Mouse (Mus musculus): ENCODE measurements around the gene Cebpb. TPM values are rescaled to one million over a fixed set of nuclear protein-coding genes. Genes with fewer than 3 reads are reported as not detected.
A peak's percentile ranks its signal among the peaks of the same experiment; 100 is the strongest.

The Cebpb gene
- polyA plus RNA-seq, 1 experiment from 2014 or later: 0.30 TPM

GRCm38 (mm10) chr2:167700018-167700417 is 11.3 kb downstream of the Cebpb start:
- no peak overlapping the region for H3K27ac ChIP-seq (replicated peaks)
- DNase-seq (ENCODE audit: low spot score): no peak
- H3K4me1 ChIP-seq: peaks cover 6% of the 10 kb centered on the region; the same call in 1 of the 2 replicates
- peaks cover 5% of the 10 kb centered on the region for H3K9me3 ChIP-seq (replicated peaks)
- H3K36me3 ChIP-seq: no peaks in the 10 kb centered on the region
- no peaks in the 10 kb centered on the region; the same call in 1 of the 2 replicates for H3K27me3 ChIP-seq (ENCODE audit: low read depth, poor library complexity, severe bottlenecking)
- H3K4me3 ChIP-seq: no peak overlapping the region
- 84% methylated on average over 5 of the region's 5 CpGs for WGBS

DNA sequence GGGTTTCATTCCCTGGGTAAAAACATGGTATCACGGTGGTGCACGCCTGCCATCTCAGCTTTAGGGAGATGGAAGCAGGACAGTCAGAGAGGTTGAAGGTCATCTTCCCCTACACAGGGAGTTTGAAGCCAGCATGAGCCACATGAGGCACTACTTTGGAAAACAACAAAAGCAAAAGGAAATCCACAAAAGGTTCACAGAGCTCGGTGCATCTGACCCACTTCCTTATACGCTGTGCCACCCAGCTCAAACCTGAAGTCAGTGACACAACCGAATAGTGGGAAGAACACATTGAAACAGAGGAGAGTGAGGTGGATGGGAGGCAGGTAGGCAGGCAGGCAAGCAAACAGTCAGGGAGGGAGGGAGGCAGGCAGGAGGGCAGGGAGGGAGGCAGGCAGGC is 12.8 kb downstream of the Cebpb start:
- Histone ChIP-seq H3K4me3 (no peak overlapping the region), H3K27me3 (ENCODE audit: low read depth, poor library complexity, severe bottlenecking) (peaks cover under 1% of the 10 kb centered on the region; the same call in 1 of the 2 replicates), H3K36me3 (no peaks in the 10 kb centered on the region), H3K4me1 (peaks cover 6% of the 10 kb centered on the region; the same call in 1 of the 2 replicates), H3K9me3 (replicated peaks) (no peaks in the 10 kb centered on the region), H3K27ac (replicated peaks) (no peak overlapping the region; the same call in 1 of the 2 replicates)
- 72% methylated on average over 5 of the region's 5 CpGs for WGBS
- DNase-seq (ENCODE audit: low spot score): no peak

DNA sequence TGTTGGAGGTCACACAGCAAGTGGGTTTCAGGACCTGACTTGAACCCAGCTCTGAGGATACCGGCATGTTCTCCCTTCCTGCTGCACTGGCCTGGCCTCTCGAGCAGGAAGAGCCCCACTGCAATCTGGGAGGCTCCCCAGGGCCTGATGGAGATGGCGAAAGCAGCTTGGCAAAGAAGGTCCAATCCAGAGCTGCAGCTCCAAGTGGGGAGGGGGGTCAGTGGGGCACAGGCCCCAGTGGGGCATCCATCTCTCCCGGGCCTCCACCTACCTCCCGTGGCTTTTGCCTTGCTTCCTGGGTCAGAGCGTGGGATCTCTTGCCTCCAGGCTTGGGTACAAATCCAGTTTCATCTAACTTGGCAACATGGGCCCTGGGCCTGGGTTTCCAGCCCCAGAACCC is 13.4 kb downstream of the Cebpb start:
- Histone ChIP-seq H3K36me3 (no peaks in the 10 kb centered on the region), H3K9me3 (replicated peaks) (no peaks in the 10 kb centered on the region), H3K4me1 (peaks cover 6% of the 10 kb centered on the region; the same call in 1 of the 2 replicates), H3K4me3 (no peak overlapping the region), H3K27ac (replicated peaks) (no peak overlapping the region), H3K27me3 (ENCODE audit: low read depth, poor library complexity, severe bottlenecking) (peaks cover 3% of the 10 kb centered on the region; the same call in 1 of the 2 replicates)
- no peak for DNase-seq (ENCODE audit: low spot score)
- 84% methylated on average over 6 of the region's 6 CpGs for WGBS

GRCm38 (mm10) chr2:167704409-167704808 is 15.7 kb downstream of the Cebpb start:
- H3K4me1 ChIP-seq: peaks cover 11% of the 10 kb centered on the region
- WGBS: 92% methylated on average over 4 of the region's 4 CpGs
- DNase-seq (ENCODE audit: low spot score): no peak
- no peak overlapping the region for H3K4me3 ChIP-seq
- peaks cover 3% of the 10 kb centered on the region; the same call in 1 of the 2 replicates for H3K27me3 ChIP-seq (ENCODE audit: low read depth, poor library complexity, severe bottlenecking)
- no peak overlapping the region for H3K27ac ChIP-seq (replicated peaks)
- H3K36me3 ChIP-seq: no peaks in the 10 kb centered on the region
- no peaks in the 10 kb centered on the region for H3K9me3 ChIP-seq (replicated peaks)

DNA sequence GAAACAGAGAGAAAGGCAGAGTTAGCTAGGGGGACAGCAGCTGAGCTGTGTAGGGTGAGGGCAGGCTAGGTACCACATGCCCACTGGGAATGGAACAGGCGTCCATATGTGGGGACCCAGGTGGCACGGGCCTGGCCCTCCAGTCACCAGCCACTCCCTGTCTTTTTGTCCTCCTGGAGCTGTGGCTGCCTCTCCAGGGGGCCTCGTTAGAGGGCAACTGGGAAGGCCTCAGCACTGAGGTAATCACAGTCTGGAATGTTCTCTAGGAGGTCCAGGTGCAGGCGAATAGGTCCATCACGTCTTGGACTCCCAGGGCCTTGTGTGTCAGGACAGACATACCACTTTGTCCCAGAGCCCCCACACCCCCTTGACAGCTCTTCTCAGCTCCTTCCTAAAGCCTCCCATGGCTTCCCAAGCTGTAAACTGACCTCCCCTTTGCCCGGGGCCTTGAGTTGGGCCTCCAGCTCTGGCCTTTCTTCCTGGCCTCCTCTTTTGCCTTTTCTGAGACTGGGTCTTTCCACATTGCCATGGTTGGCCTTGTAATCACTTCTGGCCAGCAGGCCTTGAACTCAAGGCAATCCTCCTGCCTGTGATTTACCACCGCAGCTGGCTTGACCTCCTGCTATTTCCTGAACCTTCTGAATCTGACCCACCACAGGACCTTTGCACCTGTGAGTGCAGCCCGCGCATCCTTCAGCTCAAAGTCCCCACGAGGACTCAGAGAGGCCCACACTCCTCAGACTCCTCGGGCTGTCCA is 17.6 kb downstream of the Cebpb start:
- DNase-seq (ENCODE audit: low spot score): no peak
- Histone ChIP-seq H3K27ac (replicated peaks) (peak overlapping the region; percentile 33; the same call in 1 of the 2 replicates), H3K4me3 (no peak overlapping the region), H3K4me1 (peaks cover 15% of the 10 kb centered on the region), H3K36me3 (no peaks in the 10 kb centered on the region), H3K27me3 (ENCODE audit: low read depth, poor library complexity, severe bottlenecking) (0 out of 2 replicates have a peak, but pooled peaks cover 3% of the 10 kb centered on the region), H3K9me3 (replicated peaks) (no peaks in the 10 kb centered on the region)
- WGBS: 85% methylated on average over 11 of the region's 11 CpGs

DNA sequence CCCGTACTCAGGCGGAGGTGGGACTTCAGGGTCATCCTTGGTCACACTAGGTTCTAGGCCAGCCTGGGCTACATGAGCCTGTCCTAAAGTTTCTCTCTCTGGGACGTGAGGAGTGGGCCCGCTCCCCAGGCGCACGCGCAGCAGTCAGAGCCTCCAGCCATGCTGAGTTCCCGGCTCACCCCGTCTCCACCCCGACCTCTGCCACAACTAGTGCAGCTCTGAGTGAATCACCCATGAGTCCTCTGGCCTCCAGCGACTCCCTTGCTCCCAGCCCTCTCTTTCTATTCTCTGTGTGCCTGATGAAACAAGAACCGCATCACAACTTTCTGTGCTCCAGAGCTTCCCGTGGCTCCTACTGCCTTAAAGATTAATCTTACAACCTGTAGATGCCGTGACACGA is 19.7 kb downstream of the Cebpb start:
- H3K27me3 ChIP-seq (ENCODE audit: low read depth, poor library complexity, severe bottlenecking): 0 out of 2 replicates have a peak, but pooled peaks cover 3% of the 10 kb centered on the region
- H3K4me1 ChIP-seq: peaks cover 8% of the 10 kb centered on the region
- H3K9me3 ChIP-seq (replicated peaks): no peaks in the 10 kb centered on the region
- no peak overlapping the region for H3K4me3 ChIP-seq
- no peak overlapping the region for H3K27ac ChIP-seq (replicated peaks)
- DNase-seq (ENCODE audit: low spot score): no peak
- no peaks in the 10 kb centered on the region for H3K36me3 ChIP-seq
- 68% methylated on average over 15 of the region's 15 CpGs for WGBS

DNA sequence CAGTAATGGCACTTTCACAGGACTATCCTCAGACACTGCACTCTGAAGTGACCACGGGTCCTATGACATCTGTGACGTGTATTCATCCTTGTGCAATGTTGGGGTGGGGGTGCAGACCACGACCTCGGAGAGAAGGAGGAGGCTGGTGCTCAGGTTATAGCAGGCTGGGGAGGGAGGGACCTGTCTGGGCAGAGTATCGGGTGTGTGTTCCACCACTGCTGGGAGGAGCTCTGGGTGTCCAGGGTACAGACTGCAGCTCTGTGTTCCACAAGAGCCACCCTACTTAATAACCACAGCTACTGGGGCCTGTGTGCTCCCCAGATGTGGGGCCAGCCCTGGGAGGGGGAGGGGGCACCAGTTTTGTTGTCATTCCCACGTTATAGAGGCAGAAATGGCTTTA is 21.3 kb downstream of the Cebpb start:
- H3K27ac ChIP-seq (replicated peaks): no peak overlapping the region
- no peaks in the 10 kb centered on the region for H3K36me3 ChIP-seq
- H3K4me1 ChIP-seq: peaks cover 8% of the 10 kb centered on the region
- H3K27me3 ChIP-seq (ENCODE audit: low read depth, poor library complexity, severe bottlenecking): 0 out of 2 replicates have a peak, but pooled peaks cover 3% of the 10 kb centered on the region
- 71% methylated on average over 6 of the region's 6 CpGs for WGBS
- no peaks in the 10 kb centered on the region for H3K9me3 ChIP-seq (replicated peaks)
- no peak for DNase-seq (ENCODE audit: low spot score)
- H3K4me3 ChIP-seq: no peak overlapping the region

- H3K4me3 ChIP-seq: no peak overlapping the region
- 0 out of 2 replicates have a peak, but pooled peaks cover 3% of the 10 kb centered on the region for H3K27me3 ChIP-seq (ENCODE audit: low read depth, poor library complexity, severe bottlenecking)
- no peaks in the 10 kb centered on the region for H3K9me3 ChIP-seq (replicated peaks)
- no peak for DNase-seq (ENCODE audit: low spot score)
- no peaks in the 10 kb centered on the region for H3K36me3 ChIP-seq
- WGBS: 69% methylated on average over 6 of the region's 6 CpGs
- H3K4me1 ChIP-seq: peaks cover 8% of the 10 kb centered on the region
- H3K27ac ChIP-seq (replicated peaks): no peak overlapping the region
Measured at GRCm38 (mm10) chr2:167710574-167710973, 21.9 kb downstream of the Cebpb start.

DNA sequence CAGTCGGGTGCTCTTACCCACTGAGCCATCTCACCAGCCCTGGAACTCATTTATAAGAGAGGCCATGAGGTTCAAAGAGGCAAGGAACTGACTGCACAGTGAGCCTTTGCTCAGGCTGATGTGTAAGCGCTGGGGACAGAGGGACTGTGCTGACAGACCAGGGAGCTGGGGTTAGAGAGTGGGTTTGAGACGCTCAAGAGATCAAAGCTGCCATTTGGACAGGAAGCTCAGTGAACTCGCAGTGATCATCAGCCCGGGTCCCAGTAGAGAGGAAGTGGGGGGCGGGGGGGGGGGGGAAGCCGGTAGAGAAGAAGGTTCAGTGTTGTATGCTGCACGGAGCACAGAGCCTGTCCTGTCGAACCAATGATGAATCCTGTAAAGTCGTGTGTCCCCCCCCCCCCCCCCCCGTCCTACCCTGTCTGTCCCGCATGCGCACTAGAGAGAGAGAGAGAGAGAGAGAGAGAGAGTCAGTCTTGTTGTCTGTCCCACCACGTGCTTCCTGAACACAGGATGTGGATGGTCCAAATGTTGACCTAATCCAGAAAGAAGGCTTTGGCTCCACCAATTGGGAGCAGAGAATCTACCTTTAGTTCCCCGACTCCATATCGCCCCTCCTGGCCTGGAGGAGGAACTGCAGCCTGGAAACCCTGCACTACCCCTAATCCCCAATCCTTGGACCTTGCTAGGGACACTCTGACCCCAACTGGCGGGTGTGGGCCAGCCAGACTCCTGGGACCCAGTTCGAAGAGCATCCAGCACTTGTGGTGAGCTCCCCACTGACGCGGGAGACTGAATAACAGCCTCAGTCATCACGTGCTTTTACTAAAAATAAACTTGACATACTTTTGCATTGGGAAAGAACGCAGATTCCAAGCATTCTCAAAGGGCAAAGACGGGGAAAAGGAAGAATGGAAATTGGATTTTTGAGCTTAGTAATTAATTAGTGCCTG is 24.4 kb downstream of the Cebpb start:
- DNase-seq (ENCODE audit: low spot score): no peak
- Histone ChIP-seq H3K36me3 (no peaks in the 10 kb centered on the region), H3K4me1 (peaks cover 8% of the 10 kb centered on the region), H3K9me3 (replicated peaks) (no peaks in the 10 kb centered on the region), H3K27me3 (ENCODE audit: low read depth, poor library complexity, severe bottlenecking) (no peaks in the 10 kb centered on the region), H3K27ac (replicated peaks) (no peak overlapping the region), H3K4me3 (no peak overlapping the region)
- 82% methylated on average over 20 of the region's 23 CpGs for WGBS

DNA sequence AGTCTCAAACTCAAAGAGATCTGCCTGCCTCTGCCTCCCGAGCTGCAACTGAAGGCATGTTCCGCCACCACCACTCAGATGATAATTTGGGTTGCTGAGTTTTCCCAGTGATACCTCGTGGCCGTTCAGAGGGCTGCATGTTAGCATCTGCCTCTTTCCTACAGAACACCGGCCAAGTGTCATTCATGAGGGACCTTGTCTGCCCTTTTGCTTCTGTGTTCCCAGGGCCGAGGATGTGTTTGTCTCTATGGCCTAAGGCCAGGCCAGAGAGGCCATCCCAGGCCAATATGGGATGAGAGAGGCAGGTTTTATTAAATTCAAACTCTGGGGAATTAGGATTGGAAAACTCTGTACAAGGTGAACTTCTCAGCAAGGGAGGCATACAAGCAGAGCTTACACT is 25.6 kb downstream of the Cebpb start:
- H3K27ac ChIP-seq (replicated peaks): no peak overlapping the region
- H3K27me3 ChIP-seq (ENCODE audit: low read depth, poor library complexity, severe bottlenecking): no peaks in the 10 kb centered on the region
- no peaks in the 10 kb centered on the region for H3K36me3 ChIP-seq
- no peaks in the 10 kb centered on the region for H3K9me3 ChIP-seq (replicated peaks)
- 0 out of 2 replicates have a peak, but pooled peaks cover 3% of the 10 kb centered on the region for H3K4me1 ChIP-seq
- H3K4me3 ChIP-seq: no peak overlapping the region
- DNase-seq (ENCODE audit: low spot score): no peak
- 90% methylated on average over 6 of the region's 6 CpGs for WGBS

DNA sequence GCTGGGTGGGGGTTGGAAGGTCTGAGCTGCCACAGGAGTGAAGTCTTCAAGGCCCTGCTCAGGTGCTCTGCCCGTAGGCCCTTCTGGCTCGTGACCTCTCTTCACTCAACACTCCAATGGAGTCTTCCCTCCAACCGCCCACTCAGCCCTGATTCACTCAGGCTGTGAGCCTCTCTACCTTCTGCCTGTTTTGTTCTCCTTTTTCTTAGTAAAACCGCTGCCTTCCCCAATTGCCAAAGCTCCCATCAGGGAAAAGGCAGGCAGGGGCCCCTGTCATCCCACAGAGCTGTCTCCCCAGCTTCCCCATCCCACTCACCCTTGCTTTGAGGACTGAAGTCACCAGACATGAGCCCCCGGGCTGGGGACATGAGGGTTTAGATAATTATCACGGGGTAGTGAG is 26.3 kb downstream of the Cebpb start:
- H3K9me3 ChIP-seq (replicated peaks): no peaks in the 10 kb centered on the region
- 79% methylated on average over 6 of the region's 6 CpGs for WGBS
- no peak for DNase-seq (ENCODE audit: low spot score)
- H3K27ac ChIP-seq (replicated peaks): no peak overlapping the region
- 0 out of 2 replicates have a peak, but pooled peaks cover 3% of the 10 kb centered on the region for H3K4me1 ChIP-seq
- no peak overlapping the region for H3K4me3 ChIP-seq
- no peaks in the 10 kb centered on the region for H3K27me3 ChIP-seq (ENCODE audit: low read depth, poor library complexity, severe bottlenecking)
- no peaks in the 10 kb centered on the region for H3K36me3 ChIP-seq

- H3K36me3 ChIP-seq: no peaks in the 10 kb centered on the region
- no peak for DNase-seq (ENCODE audit: low spot score)
- peaks cover 5% of the 10 kb centered on the region for H3K4me1 ChIP-seq
- H3K27ac ChIP-seq (replicated peaks): no peak overlapping the region
- no peak overlapping the region for H3K4me3 ChIP-seq
- 67% methylated on average over 1 of the region's 1 CpGs for WGBS
- H3K27me3 ChIP-seq (ENCODE audit: low read depth, poor library complexity, severe bottlenecking): no peaks in the 10 kb centered on the region
- H3K9me3 ChIP-seq (replicated peaks): no peaks in the 10 kb centered on the region
Measured at GRCm38 (mm10) chr2:167717208-167717607, 28.5 kb downstream of the Cebpb start.
